Mouse (Mus musculus): ENCODE measurements around the gene Scube1. TPM values are rescaled to one million over a fixed set of nuclear protein-coding genes. Genes with fewer than 3 reads are reported as not detected.

Gene Scube1
- polyA plus RNA-seq, 2 experiments = 13.9 to 31.2 TPM

GRCm38 (mm10) chr15:83746311-83746710 is 21.5 kb upstream of the Scube1 start:
- Histone ChIP-seq H3K27ac (replicated peaks; ENCODE audit: low read depth, low read length) (peak overlapping the region; percentile 39; the same call in 1 of the 2 replicates), H3K4me1 (ENCODE audit: control insufficient read depth, insufficient read depth, low read length) (peaks cover 14% of the 10 kb centered on the region), H3K9me3 (ENCODE audit: control insufficient read depth, low read length) (no peaks in the 10 kb centered on the region), H3K36me3 (ENCODE audit: control insufficient read depth, insufficient read depth, low read length) (no peaks in the 10 kb centered on the region), H3K4me2 (replicated peaks; ENCODE audit: low read depth, low read length, severe bottlenecking) (no peak overlapping the region), H3K9ac (ENCODE audit: low read depth, low read length, severe bottlenecking) (no peak overlapping the region), H3K4me3 (replicated peaks; ENCODE audit: low read length) (no peak overlapping the region), H3K27me3 (ENCODE audit: control insufficient read depth, insufficient read depth, low read length) (no peaks in the 10 kb centered on the region)
- ATAC-seq (ENCODE audit: low FRiP score, low read depth) = peak; percentile 23; the same call in 1 of the 2 replicates
- DNase-seq (ENCODE audit: low spot score) = peak; percentile 55
- no peak for TF ChIP-seq POLR2A (IDR thresholded peaks at IDR 0.05; ENCODE audit: borderline replicate concordance, extremely low read depth, insufficient read depth, insufficient read length)
- WGBS = 41% methylated on average over 16 of the region's 16 CpGs

- H3K27me3 ChIP-seq (ENCODE audit: control insufficient read depth, insufficient read depth, low read length) = no peaks in the 10 kb centered on the region
- no peak overlapping the region for H3K9ac ChIP-seq (ENCODE audit: low read depth, low read length, severe bottlenecking)
- ATAC-seq (ENCODE audit: low FRiP score, low read depth) (no peak), DNase-seq (ENCODE audit: low spot score) (no peak)
- H3K4me2 ChIP-seq (replicated peaks; ENCODE audit: low read depth, low read length, severe bottlenecking) = no peak overlapping the region
- WGBS = 88% methylated on average over 1 of the region's 1 CpGs
- no peak for TF ChIP-seq POLR2A (IDR thresholded peaks at IDR 0.05; ENCODE audit: borderline replicate concordance, extremely low read depth, insufficient read depth, insufficient read length)
- H3K27ac ChIP-seq (replicated peaks; ENCODE audit: low read depth, low read length) = no peak overlapping the region
- H3K36me3 ChIP-seq (ENCODE audit: control insufficient read depth, insufficient read depth, low read length) = no peaks in the 10 kb centered on the region
- H3K4me3 ChIP-seq (replicated peaks; ENCODE audit: low read length) = no peak overlapping the region
- no peaks in the 10 kb centered on the region for H3K9me3 ChIP-seq (ENCODE audit: control insufficient read depth, low read length)
- peaks cover 24% of the 10 kb centered on the region for H3K4me1 ChIP-seq (ENCODE audit: control insufficient read depth, insufficient read depth, low read length)
Observed at GRCm38 (mm10) chr15:83742018-83742417, 17.2 kb upstream of the Scube1 start.

- WGBS = 9% methylated on average over 21 of the region's 21 CpGs
- DNase-seq (ENCODE audit: low spot score) = peak; percentile 79
- Histone ChIP-seq H3K4me2 (replicated peaks; ENCODE audit: low read depth, low read length, severe bottlenecking) (peak overlapping the region; percentile 9), H3K27ac (replicated peaks; ENCODE audit: low read depth, low read length) (peak overlapping the region; percentile 67), H3K4me1 (ENCODE audit: control insufficient read depth, insufficient read depth, low read length) (peaks cover 24% of the 10 kb centered on the region), H3K4me3 (replicated peaks; ENCODE audit: low read length) (no peak overlapping the region), H3K27me3 (ENCODE audit: control insufficient read depth, insufficient read depth, low read length) (no peaks in the 10 kb centered on the region), H3K9me3 (ENCODE audit: control insufficient read depth, low read length) (no peaks in the 10 kb centered on the region), H3K36me3 (ENCODE audit: control insufficient read depth, insufficient read depth, low read length) (no peaks in the 10 kb centered on the region), H3K9ac (ENCODE audit: low read depth, low read length, severe bottlenecking) (no peak overlapping the region)
- ATAC-seq (ENCODE audit: low FRiP score, low read depth) = peak; percentile 74; the same call in 1 of the 2 replicates
- TF ChIP-seq POLR2A (IDR thresholded peaks at IDR 0.05; ENCODE audit: borderline replicate concordance, extremely low read depth, insufficient read depth, insufficient read length) = no peak
Observed at GRCm38 (mm10) chr15:83740676-83741422, 16.0 kb upstream of the Scube1 start.

- H3K9ac ChIP-seq (ENCODE audit: low read depth, low read length, severe bottlenecking) = no peak overlapping the region
- no peak for ATAC-seq (ENCODE audit: low FRiP score, low read depth)
- H3K9me3 ChIP-seq (ENCODE audit: control insufficient read depth, low read length) = no peaks in the 10 kb centered on the region
- H3K4me2 ChIP-seq (replicated peaks; ENCODE audit: low read depth, low read length, severe bottlenecking) = no peak overlapping the region
- H3K4me3 ChIP-seq (replicated peaks; ENCODE audit: low read length) = no peak overlapping the region
- TF ChIP-seq POLR2A (IDR thresholded peaks at IDR 0.05; ENCODE audit: borderline replicate concordance, extremely low read depth, insufficient read depth, insufficient read length) = no peak
- H3K36me3 ChIP-seq (ENCODE audit: control insufficient read depth, insufficient read depth, low read length) = no peaks in the 10 kb centered on the region
- WGBS = 24% methylated on average over 3 of the region's 3 CpGs
- peak; percentile 45 for DNase-seq (ENCODE audit: low spot score)
- H3K27me3 ChIP-seq (ENCODE audit: control insufficient read depth, insufficient read depth, low read length) = peaks cover 35% of the 10 kb centered on the region
- H3K27ac ChIP-seq (replicated peaks; ENCODE audit: low read depth, low read length) = no peak overlapping the region
- H3K4me1 ChIP-seq (ENCODE audit: control insufficient read depth, insufficient read depth, low read length) = peaks cover 11% of the 10 kb centered on the region; the same call in 1 of the 2 replicates
Observed at GRCm38 (mm10) chr15:83727626-83728025, 2.8 kb upstream of the Scube1 start.

- ATAC-seq (ENCODE audit: low FRiP score, low read depth) (no peak), DNase-seq (ENCODE audit: low spot score) (no peak)
- Histone ChIP-seq H3K4me2 (replicated peaks; ENCODE audit: low read depth, low read length, severe bottlenecking) (no peak overlapping the region), H3K4me3 (replicated peaks; ENCODE audit: low read length) (no peak overlapping the region), H3K27ac (replicated peaks; ENCODE audit: low read depth, low read length) (no peak overlapping the region), H3K9me3 (ENCODE audit: control insufficient read depth, low read length) (no peaks in the 10 kb centered on the region), H3K9ac (ENCODE audit: low read depth, low read length, severe bottlenecking) (no peak overlapping the region), H3K36me3 (ENCODE audit: control insufficient read depth, insufficient read depth, low read length) (no peaks in the 10 kb centered on the region), H3K4me1 (ENCODE audit: control insufficient read depth, insufficient read depth, low read length) (peaks cover 11% of the 10 kb centered on the region; the same call in 1 of the 2 replicates), H3K27me3 (ENCODE audit: control insufficient read depth, insufficient read depth, low read length) (peaks cover 35% of the 10 kb centered on the region)
- 80% methylated on average over 5 of the region's 5 CpGs for WGBS
- TF ChIP-seq POLR2A (IDR thresholded peaks at IDR 0.05; ENCODE audit: borderline replicate concordance, extremely low read depth, insufficient read depth, insufficient read length) = no peak
Observed at GRCm38 (mm10) chr15:83726741-83727140, 1.9 kb upstream of the Scube1 start.

Data from limb, embryonic 14.5 days (tissue).